Mouse (Mus musculus) myocyte (in vitro differentiated cells): ENCODE results near the gene Syne2. TPM values are rescaled to one million over a fixed set of nuclear protein-coding genes. Genes with fewer than 3 reads are reported as not detected.

Source experiments
- H3K27me3 ChIP-seq: one replicate; pipeline ENCODE4 v1.6.1; 2011; ENCODE audit not compliant: control insufficient read depth, insufficient read depth, insufficient read length
- H3K36me3 ChIP-seq: one replicate; pipeline ENCODE4 v1.6.1; 2011; ENCODE audit not compliant: control insufficient read depth, insufficient read depth
- H3K4me2 ChIP-seq: one replicate; pipeline ENCODE4 v1.6.1; 2011; ENCODE audit warnings: low read depth, control low read depth
- H3K4me3 ChIP-seq: one replicate; pipeline ENCODE4 v1.5.1; 2011; ENCODE audit warnings: mild to moderate bottlenecking, control low read depth, moderate library complexity
- H3K79me2 ChIP-seq: one replicate; pipeline ENCODE4 v1.6.1; 2011; ENCODE audit not compliant: control insufficient read depth, insufficient read depth
- H3ac ChIP-seq: one replicate; pipeline ENCODE4 v1.6.1; 2011; ENCODE audit not compliant: control insufficient read depth, insufficient read length
- CEBPB ChIP-seq: IDR thresholded peaks from 2 replicates; pipeline ENCODE4 v1.6.1; 2011; ENCODE audit warnings: mild to moderate bottlenecking, moderate library complexity; ENCODE audit not compliant: poor library complexity, insufficient read depth, severe bottlenecking
- E2F4 ChIP-seq: IDR thresholded peaks from one replicate; pipeline ENCODE4 v1.6.1; 2011; ENCODE audit warnings: mild to moderate bottlenecking, control low read depth, moderate library complexity; ENCODE audit not compliant: insufficient read depth
- MAX ChIP-seq: IDR thresholded peaks from one replicate; pipeline ENCODE4 v1.6.1; 2011; ENCODE audit warnings: low read depth, mild to moderate bottlenecking, control low read depth
- MYOD1 ChIP-seq, 3 experiments: IDR thresholded peaks; one replicate each; pipeline ENCODE4 v1.6.1; 2011; ENCODE audit warnings: control low read depth in 2 of 3, low read depth in 2 of 3, mild to moderate bottlenecking in 2 of 3, moderate library complexity in 1 of 3; ENCODE audit not compliant: insufficient read length in 2 of 3, control insufficient read depth in 1 of 3
- MYOG ChIP-seq, 3 experiments: IDR thresholded peaks; one replicate each; pipeline ENCODE4 v1.6.1; 2011; ENCODE audit warnings: control low read depth in 2 of 3, low read depth in 2 of 3, mild to moderate bottlenecking in 2 of 3; ENCODE audit not compliant: insufficient read length in 2 of 3, control insufficient read depth in 1 of 3, insufficient read depth in 1 of 3
- POLR2A ChIP-seq: IDR thresholded peaks from one replicate; pipeline ENCODE4 v1.6.1; 2011; ENCODE audit warnings: low read depth, mild to moderate bottlenecking, control low read depth, moderate library complexity; ENCODE audit not compliant: insufficient read length
- POLR2AphosphoS2 ChIP-seq: IDR thresholded peaks from one replicate; pipeline ENCODE4 v1.6.1; 2011; ENCODE audit warnings: low read depth, control low read depth; ENCODE audit not compliant: insufficient read length
- REST ChIP-seq: IDR thresholded peaks from one replicate; pipeline ENCODE4 v1.6.1; 2011; ENCODE audit warnings: mild to moderate bottlenecking, control low read depth, moderate library complexity; ENCODE audit not compliant: insufficient read depth, insufficient read length
- SRF ChIP-seq: IDR thresholded peaks from one replicate; pipeline ENCODE4 v1.6.1; 2011; ENCODE audit warnings: low read depth; ENCODE audit not compliant: control insufficient read depth, insufficient read length
- TCF12 ChIP-seq: IDR thresholded peaks from one replicate; pipeline ENCODE4 v1.6.1; 2011; ENCODE audit warnings: mild to moderate bottlenecking, control low read depth; ENCODE audit not compliant: poor library complexity, insufficient read depth, severe bottlenecking
- TCF3 ChIP-seq: IDR thresholded peaks from one replicate; pipeline ENCODE4 v1.6.1; 2011; ENCODE audit warnings: low read depth, control low read depth; ENCODE audit not compliant: insufficient read length
- USF1 ChIP-seq: IDR thresholded peaks from one replicate; pipeline ENCODE4 v1.6.1; 2011; ENCODE audit warnings: low read depth, mild to moderate bottlenecking, control low read depth, moderate library complexity
- polyA plus RNA-seq: library from polyadenylated mRNA; unstranded; fragments of >200 nt; fragmentation: generic; extraction: Trizol; gene quantifications from one replicate; pipeline ENCODE4 v1.2.1, GENCODE M21; 2012; ENCODE audit warnings: missing spikeins

Gene Syne2
- polyA plus RNA-seq, 1 experiment, result 3.7 TPM

- TF ChIP-seq SRF (no peak), TCF12 (no peak), MYOD1 (IDR thresholded peaks at IDR 0.05; ENCODE audit: control insufficient read depth in 1 of 3, insufficient read length in 2 of 3, low read depth in 2 of 3) (no peak), USF1 (no peak), TCF3 (no peak), E2F4 (no peak), POLR2AphosphoS2 (no peak), MAX (no peak), REST (no peak), POLR2A (no peak), CEBPB (no peak), MYOG (IDR thresholded peaks at IDR 0.05; ENCODE audit: control insufficient read depth in 1 of 3, insufficient read depth in 1 of 3, insufficient read length in 2 of 3, low read depth in 2 of 3) (no peak)
- H3ac ChIP-seq, result no peak overlapping the region
- no peak overlapping the region for H3K4me2 ChIP-seq
- no peak overlapping the region for H3K4me3 ChIP-seq
- H3K79me2 ChIP-seq, result no peaks in the 10 kb centered on the region
- H3K36me3 ChIP-seq, result no peaks in the 10 kb centered on the region
- H3K27me3 ChIP-seq, result no peaks in the 10 kb centered on the region
These were observed 47.2 kb downstream of the Syne2 start for GRCm38 (mm10) chr12:75865166-75865565.

- H3K4me2 ChIP-seq, result no peak overlapping the region
- TF ChIP-seq CEBPB (no peak), TCF3 (no peak), POLR2A (no peak), MYOD1 (IDR thresholded peaks at IDR 0.05; ENCODE audit: control insufficient read depth in 1 of 3, insufficient read length in 2 of 3, low read depth in 2 of 3) (no peak), USF1 (no peak), MYOG (IDR thresholded peaks at IDR 0.05; ENCODE audit: control insufficient read depth in 1 of 3, insufficient read depth in 1 of 3, insufficient read length in 2 of 3, low read depth in 2 of 3) (no peak), E2F4 (no peak), TCF12 (no peak), MAX (no peak), POLR2AphosphoS2 (no peak), SRF (no peak), REST (no peak)
- H3K79me2 ChIP-seq, result no peaks in the 10 kb centered on the region
- no peaks in the 10 kb centered on the region for H3K27me3 ChIP-seq
- no peaks in the 10 kb centered on the region for H3K36me3 ChIP-seq
- H3K4me3 ChIP-seq, result no peak overlapping the region
- H3ac ChIP-seq, result no peak overlapping the region
These were observed 48.8 kb downstream of the Syne2 start for GRCm38 (mm10) chr12:75866419-75867373.

GRCm38 (mm10) chr12:75873546-75874235 lies 55.8 kb downstream of the Syne2 start:
- no peak overlapping the region for H3ac ChIP-seq
- H3K36me3 ChIP-seq, result no peaks in the 10 kb centered on the region
- TF ChIP-seq USF1, result no peak
- no peak for TF ChIP-seq TCF3
- no peak for TF ChIP-seq POLR2A
- no peak for TF ChIP-seq SRF
- no peak for TF ChIP-seq MYOD1 (IDR thresholded peaks at IDR 0.05; ENCODE audit: control insufficient read depth in 1 of 3, insufficient read length in 2 of 3, low read depth in 2 of 3)
- no peak for TF ChIP-seq TCF12
- TF ChIP-seq MYOG (IDR thresholded peaks at IDR 0.05; ENCODE audit: control insufficient read depth in 1 of 3, insufficient read depth in 1 of 3, insufficient read length in 2 of 3, low read depth in 2 of 3), result no peak
- no peak for TF ChIP-seq REST
- H3K4me3 ChIP-seq, result no peak overlapping the region
- no peak overlapping the region for H3K4me2 ChIP-seq
- no peaks in the 10 kb centered on the region for H3K27me3 ChIP-seq
- no peaks in the 10 kb centered on the region for H3K79me2 ChIP-seq

GRCm38 (mm10) chr12:75874287-75874994 lies 56.5 kb downstream of the Syne2 start:
- H3K4me2 ChIP-seq, result no peak overlapping the region
- no peaks in the 10 kb centered on the region for H3K36me3 ChIP-seq
- H3K4me3 ChIP-seq, result no peak overlapping the region
- H3ac ChIP-seq, result no peak overlapping the region
- no peaks in the 10 kb centered on the region for H3K79me2 ChIP-seq
- TF ChIP-seq CEBPB (no peak), USF1 (no peak), POLR2AphosphoS2 (no peak), MYOG (IDR thresholded peaks at IDR 0.05; ENCODE audit: control insufficient read depth in 1 of 3, insufficient read depth in 1 of 3, insufficient read length in 2 of 3, low read depth in 2 of 3) (no peak), MYOD1 (IDR thresholded peaks at IDR 0.05; ENCODE audit: control insufficient read depth in 1 of 3, insufficient read length in 2 of 3, low read depth in 2 of 3) (no peak), TCF3 (no peak), TCF12 (no peak), SRF (no peak), REST (no peak), E2F4 (no peak), POLR2A (no peak), MAX (no peak)
- no peaks in the 10 kb centered on the region for H3K27me3 ChIP-seq
